Mouse (Mus musculus): ENCODE data around the gene Kifc3. TPM values are rescaled to one million over a fixed set of nuclear protein-coding genes. Genes with fewer than 3 reads are reported as not detected.

Gene Kifc3
- polyA plus RNA-seq, 1 experiment: 13.6 TPM

DNA sequence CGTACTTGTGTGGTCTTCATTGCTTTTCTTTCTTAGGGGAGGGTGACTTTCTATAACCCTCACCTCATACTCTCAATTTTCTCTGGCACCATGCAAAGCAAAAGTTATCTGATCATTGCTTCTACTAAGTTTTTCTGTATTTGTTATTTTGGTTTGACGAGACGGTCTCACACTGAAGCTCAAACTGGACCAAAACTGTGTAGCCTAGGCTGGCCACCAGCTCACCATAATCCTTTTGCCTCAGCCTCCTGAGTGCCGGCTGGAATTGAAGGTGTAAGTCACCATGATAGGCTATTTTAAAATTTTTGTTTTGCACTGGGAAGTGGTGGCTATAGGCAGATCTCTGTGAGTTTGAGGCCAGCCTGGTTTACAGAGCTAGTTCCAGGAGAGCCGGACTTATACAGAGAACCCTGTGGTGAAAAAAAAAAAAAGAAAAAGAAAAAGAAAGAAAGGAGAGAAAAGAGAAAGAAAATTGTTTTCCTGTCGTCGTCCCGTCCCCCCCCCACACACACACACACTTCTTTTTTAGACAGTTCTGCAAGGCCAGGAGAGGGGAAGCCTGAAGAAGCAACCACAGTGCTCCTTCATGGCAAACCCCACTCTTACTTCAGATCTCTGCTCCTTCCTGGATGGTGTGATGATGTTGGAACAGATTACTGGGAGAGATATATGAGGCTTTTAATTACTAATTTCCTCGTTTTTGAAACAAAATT lies 870 bp upstream of the Kifc3 start:
- Histone ChIP-seq H3K4me3 (ENCODE audit: insufficient read depth, low read length) (no peak overlapping the region), H3K27ac (ENCODE audit: insufficient read depth, low read length) (no peak overlapping the region), H3K4me1 (ENCODE audit: control insufficient read depth, insufficient read depth, low read length) (no peaks in the 10 kb centered on the region)
- TF ChIP-seq POLR2A (IDR thresholded peaks at IDR 0.05; ENCODE audit: low read depth, low read length) (no peak), CTCF (IDR thresholded peaks at IDR 0.05; ENCODE audit: borderline replicate concordance, insufficient read depth, low read length) (no peak)

- Histone ChIP-seq H3K4me3 (ENCODE audit: insufficient read depth, low read length) (no peak overlapping the region), H3K4me1 (ENCODE audit: control insufficient read depth, insufficient read depth, low read length) (no peaks in the 10 kb centered on the region), H3K27ac (ENCODE audit: insufficient read depth, low read length) (no peak overlapping the region)
- TF ChIP-seq POLR2A (IDR thresholded peaks at IDR 0.05; ENCODE audit: low read depth, low read length): no peak
- no peak for TF ChIP-seq CTCF (IDR thresholded peaks at IDR 0.05; ENCODE audit: borderline replicate concordance, insufficient read depth, low read length)
These were observed 499 bp downstream of the Kifc3 start for GRCm38 (mm10) chr8:95202056-95202570.

DNA sequence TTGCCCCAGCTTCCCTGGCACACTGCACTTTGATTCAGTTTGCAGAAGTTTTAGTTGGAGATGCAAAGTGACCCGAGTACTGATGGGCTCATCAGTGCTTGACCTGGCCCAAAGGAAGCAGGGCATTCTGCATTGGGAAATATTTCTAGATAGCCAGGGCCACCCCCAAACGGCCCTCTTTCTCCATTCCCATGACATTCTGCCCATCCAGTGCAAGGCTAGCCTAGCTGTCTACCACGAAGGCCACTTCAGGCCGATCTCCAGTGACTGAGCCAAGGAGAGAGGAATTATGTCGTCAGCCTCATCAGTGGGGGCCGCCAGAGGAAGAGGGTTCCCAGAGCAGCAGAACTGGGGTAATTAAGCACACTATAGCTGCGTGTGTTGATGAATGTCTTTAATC lies 1.1 kb downstream of the Kifc3 start:
- TF ChIP-seq POLR2A (IDR thresholded peaks at IDR 0.05; ENCODE audit: low read depth, low read length) (no peak), CTCF (IDR thresholded peaks at IDR 0.05; ENCODE audit: borderline replicate concordance, insufficient read depth, low read length) (no peak)
- Histone ChIP-seq H3K27ac (ENCODE audit: insufficient read depth, low read length) (no peak overlapping the region), H3K4me1 (ENCODE audit: control insufficient read depth, insufficient read depth, low read length) (no peaks in the 10 kb centered on the region), H3K4me3 (ENCODE audit: insufficient read depth, low read length) (no peak overlapping the region)

- Histone ChIP-seq H3K4me3 (ENCODE audit: insufficient read depth, low read length) (no peak overlapping the region), H3K27ac (ENCODE audit: insufficient read depth, low read length) (no peak overlapping the region), H3K4me1 (ENCODE audit: control insufficient read depth, insufficient read depth, low read length) (no peaks in the 10 kb centered on the region)
- TF ChIP-seq POLR2A (IDR thresholded peaks at IDR 0.05; ENCODE audit: low read depth, low read length) (no peak), CTCF (IDR thresholded peaks at IDR 0.05; ENCODE audit: borderline replicate concordance, insufficient read depth, low read length) (no peak)
These were observed 2.6 kb downstream of the Kifc3 start for GRCm38 (mm10) chr8:95200001-95200405.

DNA sequence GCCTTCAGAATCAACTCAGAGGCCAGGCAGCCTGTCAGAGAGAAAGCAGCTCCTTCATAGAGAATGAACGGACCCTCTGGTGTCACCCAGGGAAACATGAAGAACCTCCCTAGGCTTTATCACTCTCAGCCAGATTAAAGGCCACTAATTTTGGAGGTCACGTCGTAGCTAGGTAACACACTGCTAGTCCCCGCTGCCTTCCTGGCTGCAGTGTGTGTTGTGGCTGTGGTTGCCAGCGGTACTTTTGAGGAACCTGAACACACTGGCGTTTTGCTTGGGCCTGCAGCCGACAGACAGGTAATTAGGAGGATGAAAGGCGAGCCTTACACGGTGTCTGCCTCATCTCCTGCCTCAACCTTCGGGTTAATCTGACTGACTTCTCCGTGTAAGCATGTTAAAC lies 6.9 kb downstream of the Kifc3 start:
- H3K27ac ChIP-seq (ENCODE audit: insufficient read depth, low read length): no peak overlapping the region
- H3K4me3 ChIP-seq (ENCODE audit: insufficient read depth, low read length): no peak overlapping the region
- no peak for TF ChIP-seq CTCF (IDR thresholded peaks at IDR 0.05; ENCODE audit: borderline replicate concordance, insufficient read depth, low read length)
- TF ChIP-seq POLR2A (IDR thresholded peaks at IDR 0.05; ENCODE audit: low read depth, low read length): no peak
- H3K4me1 ChIP-seq (ENCODE audit: control insufficient read depth, insufficient read depth, low read length): no peaks in the 10 kb centered on the region

DNA sequence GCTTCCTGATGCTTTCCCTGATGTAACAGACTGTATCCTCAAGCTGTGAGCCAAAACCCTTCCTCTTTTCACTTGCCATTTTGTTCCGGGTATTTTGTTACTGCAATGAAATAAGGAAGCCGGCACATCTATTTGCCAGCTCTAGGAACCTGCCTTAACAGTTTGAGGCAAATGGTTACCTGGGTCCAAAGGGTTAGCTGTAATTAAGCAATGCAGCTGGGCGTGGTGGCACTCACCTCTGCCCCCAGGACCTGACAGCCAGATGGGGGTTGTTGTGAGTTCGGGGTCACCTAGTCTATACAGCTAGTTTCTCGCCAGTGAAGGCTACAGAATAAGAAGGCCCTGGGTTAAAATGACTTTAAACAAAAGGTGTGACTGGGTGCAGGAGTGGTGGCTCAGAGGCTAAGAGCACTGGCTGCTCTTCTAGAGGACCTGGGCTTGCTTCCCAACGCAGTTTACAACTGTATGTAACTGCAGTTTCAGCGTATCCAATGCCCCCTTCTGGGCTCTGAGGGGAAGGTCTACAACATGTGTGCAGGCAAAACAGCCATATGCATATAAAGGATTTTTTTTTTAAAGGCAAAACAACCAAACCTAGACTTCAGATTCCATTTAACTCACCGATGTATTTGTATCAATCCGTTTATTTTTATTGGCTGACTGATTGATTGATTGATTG lies 11.0 kb downstream of the Kifc3 start:
- Histone ChIP-seq H3K4me3 (ENCODE audit: insufficient read depth, low read length) (no peak overlapping the region), H3K4me1 (ENCODE audit: control insufficient read depth, insufficient read depth, low read length) (no peaks in the 10 kb centered on the region), H3K27ac (ENCODE audit: insufficient read depth, low read length) (no peak overlapping the region)
- no peak for TF ChIP-seq CTCF (IDR thresholded peaks at IDR 0.05; ENCODE audit: borderline replicate concordance, insufficient read depth, low read length)
- no peak for TF ChIP-seq POLR2A (IDR thresholded peaks at IDR 0.05; ENCODE audit: low read depth, low read length)

DNA sequence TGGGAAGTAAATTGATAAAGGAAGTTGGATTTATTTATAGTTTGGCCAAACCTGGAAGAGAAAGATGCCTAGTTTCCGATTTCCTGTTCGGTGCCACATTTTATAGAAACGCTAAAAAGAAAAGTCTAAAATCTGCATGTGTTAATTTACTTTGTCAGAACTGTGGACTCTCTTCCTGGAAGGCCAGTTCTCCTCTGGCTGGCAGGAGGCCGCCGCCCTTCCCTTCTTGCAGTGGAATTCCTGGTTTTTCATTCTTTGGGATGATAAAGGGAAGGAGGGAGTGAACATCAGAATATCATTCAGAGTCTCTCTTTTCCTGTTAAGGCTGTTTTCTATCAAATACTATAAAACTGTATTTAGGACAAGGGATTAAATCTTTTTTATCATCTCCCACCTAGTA lies 15.0 kb downstream of the Kifc3 start:
- no peak for TF ChIP-seq POLR2A (IDR thresholded peaks at IDR 0.05; ENCODE audit: low read depth, low read length)
- TF ChIP-seq CTCF (IDR thresholded peaks at IDR 0.05; ENCODE audit: borderline replicate concordance, insufficient read depth, low read length): no peak
- Histone ChIP-seq H3K4me1 (ENCODE audit: control insufficient read depth, insufficient read depth, low read length) (no peaks in the 10 kb centered on the region), H3K4me3 (ENCODE audit: insufficient read depth, low read length) (no peak overlapping the region), H3K27ac (ENCODE audit: insufficient read depth, low read length) (no peak overlapping the region)

DNA sequence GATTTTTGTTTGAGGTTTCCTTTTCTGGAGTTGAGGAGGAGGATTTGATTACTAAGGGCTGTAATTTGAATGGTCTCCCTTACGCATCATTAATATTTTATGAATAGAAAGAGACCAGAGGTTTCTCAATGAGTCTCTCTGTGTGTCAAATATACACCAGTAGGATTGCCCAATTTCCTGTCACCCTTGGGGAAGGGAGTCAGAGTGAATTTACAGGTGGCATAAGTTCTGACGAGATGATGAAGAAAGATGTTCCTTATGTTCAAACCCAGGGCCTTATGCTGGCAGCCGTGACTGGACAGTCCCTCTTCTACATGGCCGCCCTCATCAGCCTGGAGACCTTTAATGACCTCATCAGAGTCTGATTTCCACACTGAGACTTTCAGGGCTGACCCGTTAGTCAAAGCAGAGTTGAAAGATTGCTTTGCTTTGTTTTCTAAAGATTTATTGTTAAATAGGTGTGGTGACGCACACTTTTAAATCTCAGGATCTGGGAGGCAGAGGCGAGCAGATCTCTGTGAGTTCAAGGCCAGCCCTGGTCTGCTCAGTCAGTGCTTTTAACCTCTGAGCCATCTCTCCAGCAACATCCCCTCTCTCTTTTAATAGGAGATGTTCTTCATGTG lies 16.6 kb downstream of the Kifc3 start:
- no peak for TF ChIP-seq POLR2A (IDR thresholded peaks at IDR 0.05; ENCODE audit: low read depth, low read length)
- TF ChIP-seq CTCF (IDR thresholded peaks at IDR 0.05; ENCODE audit: borderline replicate concordance, insufficient read depth, low read length): no peak
- H3K27ac ChIP-seq (ENCODE audit: insufficient read depth, low read length): no peak overlapping the region
- no peak overlapping the region for H3K4me3 ChIP-seq (ENCODE audit: insufficient read depth, low read length)
- H3K4me1 ChIP-seq (ENCODE audit: control insufficient read depth, insufficient read depth, low read length): no peaks in the 10 kb centered on the region

- H3K27ac ChIP-seq (ENCODE audit: insufficient read depth, low read length): no peak overlapping the region
- no peak overlapping the region for H3K4me3 ChIP-seq (ENCODE audit: insufficient read depth, low read length)
- TF ChIP-seq POLR2A (IDR thresholded peaks at IDR 0.05; ENCODE audit: low read depth, low read length) (no peak), CTCF (IDR thresholded peaks at IDR 0.05; ENCODE audit: borderline replicate concordance, insufficient read depth, low read length) (no peak)
- no peaks in the 10 kb centered on the region for H3K4me1 ChIP-seq (ENCODE audit: control insufficient read depth, insufficient read depth, low read length)
These were observed 17.5 kb downstream of the Kifc3 start for GRCm38 (mm10) chr8:95185104-95185503.

GRCm38 (mm10) chr8:95184171-95184570 lies 18.4 kb downstream of the Kifc3 start:
- no peak for TF ChIP-seq POLR2A (IDR thresholded peaks at IDR 0.05; ENCODE audit: low read depth, low read length)
- no peak for TF ChIP-seq CTCF (IDR thresholded peaks at IDR 0.05; ENCODE audit: borderline replicate concordance, insufficient read depth, low read length)
- no peak overlapping the region for H3K4me3 ChIP-seq (ENCODE audit: insufficient read depth, low read length)
- H3K27ac ChIP-seq (ENCODE audit: insufficient read depth, low read length): no peak overlapping the region
- H3K4me1 ChIP-seq (ENCODE audit: control insufficient read depth, insufficient read depth, low read length): no peaks in the 10 kb centered on the region
